Mouse (Mus musculus) layer of hippocampus, postnatal 36 days (tissue): ENCODE measurements at regions not wholly inside any gene's neighbourhood (a gene's known extent, or its start where the extent isn't known, plus 50 kb on each side); places are given as distances from the start of the nearest gene placed in this dataset.

Source experiments
- DNase-seq, 2 experiments: peaks; one replicate each; pipeline ENCODE4 v3.0.0; 2022

GRCm38 (mm10) chr2:59406976-59407375 lies 77.5 kb upstream of the Dapl1 start:
- DNase-seq = peak in 1 of 2 experiments; percentile 25

DNA sequence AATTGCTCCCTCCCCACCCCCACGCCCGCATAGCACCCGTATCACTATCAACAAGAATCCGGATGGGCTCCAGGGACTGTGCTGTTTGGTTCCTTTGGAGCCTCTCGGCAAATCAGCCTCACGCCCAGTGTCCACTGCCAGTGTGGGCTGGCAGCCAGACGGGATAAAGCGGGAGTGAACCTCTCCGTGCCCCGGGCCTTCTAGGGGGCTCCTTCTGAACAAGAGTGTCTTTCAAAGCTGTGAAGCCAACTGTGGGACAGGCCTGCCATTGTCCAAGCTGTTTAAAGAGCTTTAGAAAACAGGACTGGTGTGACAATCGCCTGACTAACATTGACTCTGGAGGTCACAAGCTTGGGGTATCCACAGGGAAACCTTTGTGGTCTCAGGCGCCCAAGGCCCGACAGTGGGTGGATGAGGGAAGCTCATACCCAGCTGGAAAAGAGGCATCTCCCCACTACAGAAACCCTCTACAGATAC lies 76.9 kb upstream of the Dapl1 start:
- peak; percentile 58 to 70 for DNase-seq

DNA sequence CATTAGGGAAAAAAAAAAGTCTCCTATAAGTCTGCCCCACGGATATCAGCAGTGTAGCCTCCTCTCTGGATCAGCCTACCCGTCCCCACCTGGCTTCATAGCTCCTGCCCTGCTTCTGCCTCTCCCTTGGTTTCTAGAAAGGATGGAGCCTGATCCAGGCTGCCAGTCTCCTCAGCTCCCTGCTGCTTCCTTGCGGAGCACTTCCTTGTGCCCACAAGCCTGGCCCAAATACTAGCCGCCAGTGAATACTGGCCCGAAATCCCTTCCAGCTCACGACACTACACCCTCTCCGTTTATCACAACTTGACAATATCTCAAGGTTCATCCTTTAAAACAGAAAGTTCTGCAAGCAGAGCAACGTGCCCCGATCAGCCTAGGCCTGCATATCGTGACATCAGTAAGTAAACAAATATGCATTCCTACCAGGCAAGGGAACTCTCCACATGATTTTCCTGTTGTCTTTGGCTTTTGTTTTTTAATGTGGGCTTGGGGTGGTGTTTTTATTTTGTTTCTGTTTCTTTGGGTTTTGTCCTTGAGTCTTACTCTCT lies 76.3 kb upstream of the Dapl1 start:
- DNase-seq = no peak

DNA sequence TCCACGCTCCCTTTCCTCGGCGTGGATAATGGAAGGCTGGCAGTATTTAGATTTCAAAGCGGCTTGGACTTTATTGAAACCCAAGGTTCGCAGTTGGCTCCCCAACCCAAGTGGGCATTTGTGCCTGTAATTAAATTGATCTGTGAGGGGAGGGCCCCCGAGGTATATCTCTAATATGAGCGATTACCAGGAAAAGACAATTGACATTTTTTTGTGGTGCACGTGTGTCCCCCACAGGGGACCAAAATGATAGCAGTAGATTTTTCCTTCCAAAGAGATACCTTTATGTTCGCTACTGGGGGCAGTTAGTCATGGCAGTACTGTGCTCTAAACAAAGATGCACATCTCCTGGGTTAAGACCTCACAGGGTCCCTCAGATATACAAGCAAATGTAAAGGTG lies 69.8 kb upstream of the Dapl1 start:
- no peak for DNase-seq

DNA sequence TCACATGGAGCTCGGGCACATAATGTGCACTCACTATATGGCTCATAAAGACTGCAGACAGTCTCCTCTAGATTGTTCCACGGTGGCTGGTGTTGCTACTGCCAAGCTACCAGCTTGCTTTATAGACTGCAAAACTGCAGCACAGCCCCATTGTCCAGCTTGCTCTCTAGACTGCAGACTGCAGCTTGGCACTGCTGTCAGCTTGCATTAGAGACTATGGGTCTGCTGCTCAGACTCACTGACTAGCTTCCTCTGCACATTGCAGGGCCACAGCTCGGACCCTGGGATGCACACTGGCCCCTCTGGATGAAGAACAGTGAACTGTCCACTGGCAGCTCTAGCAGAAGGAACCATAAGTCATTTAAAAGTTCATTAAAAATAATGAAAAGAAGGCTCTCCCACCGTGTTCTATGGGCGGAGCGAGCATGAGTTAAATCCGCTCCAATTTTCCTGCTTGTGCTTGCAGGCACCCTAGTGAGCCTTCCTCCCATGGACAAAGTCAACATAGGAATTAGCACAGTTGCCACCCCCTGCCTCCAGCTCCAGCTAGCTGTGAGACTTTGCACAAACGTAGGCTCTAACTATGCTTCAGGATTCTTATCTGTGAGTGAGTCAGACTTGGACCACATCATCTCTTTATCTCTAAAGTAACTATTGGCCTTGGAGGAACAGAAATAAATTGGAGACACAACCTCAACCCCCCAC lies 67.8 kb upstream of the Dapl1 start:
- no peak for DNase-seq

- no peak for DNase-seq
Observed at GRCm38 (mm10) chr2:59417384-59417955, 67.0 kb upstream of the Dapl1 start.

- DNase-seq = no peak
Observed at GRCm38 (mm10) chr2:59420496-59420895, 64.0 kb upstream of the Dapl1 start.

DNA sequence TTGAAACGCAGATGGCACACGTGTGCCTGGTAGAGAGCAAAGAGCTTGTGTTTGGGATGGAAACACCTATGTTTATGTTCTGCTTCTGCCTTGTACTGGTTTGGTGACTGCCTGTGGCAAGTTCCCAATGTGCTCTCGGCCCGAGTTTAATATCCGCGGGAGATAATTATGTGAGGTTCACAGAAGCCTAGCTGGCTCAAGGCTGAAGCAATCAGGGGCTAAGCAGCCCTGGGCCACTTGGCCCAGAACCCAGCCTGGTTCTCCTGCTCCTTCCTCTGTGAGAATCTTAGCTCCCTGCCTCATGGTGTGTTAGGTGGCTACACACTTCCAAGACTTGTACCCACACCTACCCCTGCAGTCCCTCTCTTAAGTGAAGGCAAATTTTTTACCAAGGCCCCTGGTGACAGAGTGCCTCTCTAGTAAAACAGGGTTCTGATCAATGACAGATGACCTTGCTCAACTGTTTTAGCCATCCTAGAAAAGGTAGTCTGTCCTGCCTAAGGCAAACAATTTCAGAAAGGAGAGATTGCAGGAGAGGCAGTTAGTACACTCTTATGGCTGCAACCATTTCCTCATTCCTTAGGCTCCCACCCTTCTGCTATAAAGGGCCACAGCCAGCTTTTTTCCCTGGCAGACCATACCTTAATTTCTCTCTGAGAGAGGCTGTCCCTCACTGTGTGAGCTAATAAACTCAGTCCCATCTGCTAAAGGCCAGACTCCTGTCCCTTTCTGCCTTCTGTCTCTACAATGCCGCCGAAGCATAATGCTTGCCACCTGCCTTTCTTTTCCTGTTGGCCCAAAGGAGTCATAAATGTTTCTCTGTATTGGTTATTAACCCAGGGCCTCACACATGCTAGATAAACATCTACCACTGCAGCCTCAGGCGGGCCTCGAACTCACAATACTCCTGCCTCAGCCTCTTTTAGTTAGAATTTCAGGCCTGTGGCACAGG lies 61.9 kb upstream of the Dapl1 start:
- no peak for DNase-seq

DNA sequence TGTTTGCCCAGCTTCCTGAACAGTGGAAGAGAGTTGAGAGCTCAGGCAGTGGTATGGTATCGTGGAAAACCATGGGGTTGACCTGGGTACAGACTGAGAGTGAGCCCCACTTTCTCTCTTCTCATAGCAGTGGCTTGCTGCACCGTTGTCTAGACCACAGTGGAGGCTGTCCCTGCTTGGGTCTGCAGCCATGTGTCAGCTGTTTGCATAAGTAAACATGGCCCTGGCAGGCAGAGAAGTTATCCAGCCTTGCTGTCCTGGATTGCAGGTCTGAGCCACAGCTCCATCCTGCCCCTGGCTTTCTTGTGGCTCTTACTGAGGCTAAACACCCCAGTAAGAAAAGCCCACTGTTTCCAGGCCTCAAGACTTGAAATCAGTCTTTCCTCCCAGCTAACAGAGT lies 60.2 kb upstream of the Dapl1 start:
- DNase-seq = no peak

DNA sequence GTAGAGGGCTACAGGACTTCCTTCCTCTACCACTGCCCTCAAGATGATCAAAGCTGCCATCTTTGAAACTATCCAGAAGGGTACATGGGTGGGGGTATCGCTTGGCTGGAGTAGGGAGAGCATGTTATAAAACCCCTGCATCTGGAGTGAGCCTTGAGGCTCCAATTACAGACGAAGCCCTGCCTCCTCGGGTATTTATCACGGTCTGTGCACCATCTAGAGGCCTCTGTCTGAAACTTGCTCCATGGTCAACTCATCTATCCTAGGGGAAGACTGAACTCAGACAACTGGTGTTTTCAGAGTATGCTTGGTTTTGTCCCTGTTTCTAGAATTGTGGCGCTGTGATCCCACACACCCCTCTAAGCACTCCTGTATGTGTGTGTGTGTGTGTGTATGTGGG lies 59.7 kb upstream of the Dapl1 start:
- DNase-seq = peak; percentile 19 to 36

- DNase-seq = no peak
Observed at GRCm38 (mm10) chr2:59425876-59426275, 58.6 kb upstream of the Dapl1 start.

GRCm38 (mm10) chr2:59431466-59431865 lies 53.0 kb upstream of the Dapl1 start:
- DNase-seq = no peak

- no peak for DNase-seq
Observed at GRCm38 (mm10) chr2:59431867-59432266, 52.6 kb upstream of the Dapl1 start.
